Mouse (Mus musculus) kidney, postnatal 0 days (tissue): ENCODE measurements around the gene Malsu1. TPM values are rescaled to one million over a fixed set of nuclear protein-coding genes. Genes with fewer than 3 reads are reported as not detected.

Source experiments
- ATAC-seq: fragments of 200-750 bp; cut with Nextera tagmentation; replicated peaks from 2 replicates; pipeline ENCODE4 v1.8.0; 2017; ENCODE audit warnings: low read depth, moderate number of reproducible peaks, moderate TSS enrichment, moderate library complexity; ENCODE audit not compliant: low FRiP score
- DNase-seq: peaks from one replicate; pipeline ENCODE4 v3.0.0-alpha.2; 2016; ENCODE audit warnings: low spot score
- H3K27ac ChIP-seq: fragments of 300-500 bp; sonication (generic); 2 replicates; pipeline ENCODE4 v1.5.1; 2014; ENCODE audit warnings: mild to moderate bottlenecking
- H3K27me3 ChIP-seq: fragments of 300-500 bp; sonication (generic); 2 replicates; pipeline ENCODE4 v1.6.1; 2014; ENCODE audit warnings: low read length, mixed read lengths; ENCODE audit not compliant: insufficient read depth
- H3K36me3 ChIP-seq: fragments of 300-500 bp; sonication (generic); 2 replicates; pipeline ENCODE4 v1.6.1; 2014; ENCODE audit warnings: low read length, mixed read lengths; ENCODE audit not compliant: insufficient read depth
- H3K4me1 ChIP-seq: fragments of 300-500 bp; sonication (generic); replicated peaks from 2 replicates; pipeline ENCODE4 v1.6.1; 2014; ENCODE audit warnings: antibody characterized with exemption, low read length, mixed read lengths; ENCODE audit not compliant: insufficient read depth
- H3K4me2 ChIP-seq: fragments of 300-500 bp; sonication (generic); 2 replicates; pipeline ENCODE4 v1.6.1; 2014; ENCODE audit warnings: mild to moderate bottlenecking, low read length, moderate library complexity, mixed read lengths
- H3K4me3 ChIP-seq: fragments of 300-500 bp; sonication (generic); replicated peaks from 2 replicates; pipeline ENCODE4 v1.5.1; 2014; ENCODE audit warnings: low read depth, low read length
- H3K9ac ChIP-seq: fragments of 300-500 bp; sonication (generic); 2 replicates; pipeline ENCODE4 v1.6.1; 2014; ENCODE audit warnings: low read depth, low read length
- H3K9me3 ChIP-seq: fragments of 300-500 bp; sonication (generic); replicated peaks from 2 replicates; pipeline ENCODE4 v1.6.1; 2016; ENCODE audit warnings: low read length, inconsistent platforms, mixed read lengths
- CTCF ChIP-seq: IDR thresholded peaks from 2 replicates; pipeline ENCODE4 v1.5.1; 2016; ENCODE audit warnings: antibody characterized with exemption, low read depth, mild to moderate bottlenecking, moderate library complexity
- WGBS: fragments of 180-500 bp; shearing (Covaris S2); extraction: QIAGEN DNeasy Blood & Tissue Kit; methylation state at CpG from one replicate; pipeline ENCODE4 v1.1.7; 2014; 5-methylcytosine and 5-hydroxymethylcytosine counted together
- polyA plus RNA-seq: library from polyadenylated mRNA; unstranded; fragments of >200 nt; fragmentation: Nextera tagmentation; extraction: Ambion mirVana; gene quantifications from 2 replicates; pipeline ENCODE4 v1.2.1, GENCODE M21; 2015

Malsu1 gene
- polyA plus RNA-seq, 1 experiment from 2014 or later, result 123 TPM

DNA sequence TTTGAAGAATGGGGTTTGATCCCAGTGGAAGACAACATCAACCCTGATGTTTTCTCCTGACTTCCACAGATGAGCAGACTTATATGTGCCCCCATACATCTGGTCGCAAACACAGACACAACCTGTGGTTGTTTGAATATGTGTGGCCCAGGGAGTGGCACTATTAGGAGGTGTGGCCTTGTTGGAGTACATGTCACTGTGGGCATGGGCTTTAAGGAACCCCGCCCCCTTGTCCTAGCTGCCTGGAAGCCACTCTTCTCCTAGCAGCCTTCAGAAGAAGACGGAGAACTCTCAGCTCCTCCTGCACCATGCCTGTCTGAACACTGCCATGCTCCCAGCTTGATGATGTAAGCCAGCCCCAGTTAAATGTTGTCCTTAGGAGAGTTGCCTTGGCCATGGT is 46.8 kb downstream of the Malsu1 start:
- Histone ChIP-seq H3K27me3 (no peaks in the 10 kb centered on the region), H3K4me2 (no peak overlapping the region), H3K36me3 (no peaks in the 10 kb centered on the region), H3K9ac (no peak overlapping the region), H3K4me1 (no peaks in the 10 kb centered on the region), H3K4me3 (no peak overlapping the region), H3K9me3 (no peaks in the 10 kb centered on the region), H3K27ac (no peak overlapping the region)
- DNase-seq (no peak), ATAC-seq (no peak)
- no peak for TF ChIP-seq CTCF
- WGBS, result 96% methylated on average over 3 of the region's 3 CpGs

DNA sequence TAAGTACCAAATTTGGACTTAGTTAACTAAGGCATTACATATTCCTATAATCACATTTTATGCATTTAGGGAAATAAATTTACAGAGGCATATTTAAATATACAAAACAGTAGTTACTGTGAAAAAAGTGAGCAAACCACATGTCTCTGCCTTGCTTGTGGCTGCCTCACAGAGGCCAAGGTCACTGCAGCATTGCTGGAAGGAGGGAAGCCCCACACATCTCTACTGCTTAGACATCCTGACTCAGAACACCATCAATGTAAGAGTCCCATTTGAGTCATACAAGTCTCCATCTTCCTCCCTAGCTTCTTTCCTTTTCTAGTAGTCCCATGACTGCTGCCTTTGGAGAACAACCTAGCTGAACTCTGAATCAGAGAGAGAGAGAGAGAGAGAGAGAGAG is 56.7 kb downstream of the Malsu1 start:
- H3K4me2 ChIP-seq, result no peak overlapping the region
- H3K36me3 ChIP-seq, result no peaks in the 10 kb centered on the region
- H3K27me3 ChIP-seq, result no peaks in the 10 kb centered on the region
- no peak overlapping the region for H3K27ac ChIP-seq
- H3K9ac ChIP-seq, result no peak overlapping the region
- no peak for DNase-seq
- H3K4me1 ChIP-seq, result no peaks in the 10 kb centered on the region
- no peak for TF ChIP-seq CTCF
- H3K4me3 ChIP-seq, result no peak overlapping the region
- no peaks in the 10 kb centered on the region for H3K9me3 ChIP-seq
- ATAC-seq, result no peak

DNA sequence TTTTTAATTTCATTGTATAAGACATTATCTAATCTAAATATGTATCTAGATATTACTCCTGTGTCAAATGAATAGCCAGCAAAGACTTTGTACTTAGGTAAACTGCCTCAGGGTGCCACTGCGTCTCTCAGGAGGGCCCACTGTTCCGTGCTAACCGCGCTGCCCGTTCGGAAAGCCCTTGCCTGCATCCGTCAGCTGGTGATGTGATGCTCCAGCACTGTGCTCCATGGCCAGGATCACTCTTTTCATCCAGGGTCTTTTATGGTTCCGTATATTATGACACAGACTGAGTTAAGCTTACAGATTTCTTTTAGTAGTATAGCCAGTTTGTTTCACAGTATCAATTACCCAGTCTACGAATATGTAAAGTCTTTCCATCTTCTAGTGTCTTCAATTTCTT is 58.3 kb downstream of the Malsu1 start:
- no peak overlapping the region for H3K4me3 ChIP-seq
- ATAC-seq, result no peak
- H3K9me3 ChIP-seq, result no peaks in the 10 kb centered on the region
- WGBS, result 87% methylated on average over 9 of the region's 9 CpGs
- no peaks in the 10 kb centered on the region for H3K27me3 ChIP-seq
- no peak for DNase-seq
- no peaks in the 10 kb centered on the region for H3K36me3 ChIP-seq
- H3K27ac ChIP-seq, result no peak overlapping the region
- no peak overlapping the region for H3K9ac ChIP-seq
- no peak for TF ChIP-seq CTCF
- no peaks in the 10 kb centered on the region for H3K4me1 ChIP-seq
- no peak overlapping the region for H3K4me2 ChIP-seq

DNA sequence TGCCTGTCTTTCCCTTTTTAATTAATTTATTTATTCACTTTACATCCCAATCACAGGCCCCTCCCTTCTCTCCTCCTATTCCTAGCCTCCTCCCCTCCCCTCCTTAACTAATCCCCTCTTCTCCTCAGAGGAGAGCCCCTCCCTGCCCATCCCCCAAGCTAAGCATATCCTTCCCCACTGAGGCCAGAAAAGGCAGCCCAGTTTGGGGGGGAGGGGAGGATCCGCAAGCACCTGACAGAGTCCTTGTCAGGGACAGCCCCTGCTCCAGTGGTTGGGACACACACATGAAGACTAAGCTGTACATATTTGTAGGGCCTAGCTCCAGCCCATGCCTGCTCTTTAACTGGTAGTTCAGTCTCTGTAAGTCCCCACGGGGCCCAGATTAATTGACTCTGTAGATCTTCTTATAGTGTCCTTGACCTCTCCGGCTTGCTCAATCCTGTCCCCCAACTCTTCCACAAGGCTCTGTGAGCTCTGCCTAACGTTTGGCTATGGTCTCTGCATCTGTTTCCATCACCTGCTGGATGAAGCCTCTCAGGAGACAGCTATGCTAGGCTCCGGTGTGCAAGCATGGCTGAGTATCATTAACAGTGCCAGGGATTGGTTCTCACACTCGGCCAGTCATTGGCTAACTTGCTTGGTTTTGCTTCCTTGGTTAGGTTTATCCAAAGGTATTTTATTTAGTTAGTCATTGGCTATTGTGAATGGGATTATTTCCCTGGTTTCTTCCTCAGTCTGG is 58.9 kb downstream of the Malsu1 start:
- Histone ChIP-seq H3K4me3 (no peak overlapping the region), H3K27ac (no peak overlapping the region), H3K4me2 (no peak overlapping the region), H3K9ac (no peak overlapping the region), H3K36me3 (no peaks in the 10 kb centered on the region), H3K9me3 (no peaks in the 10 kb centered on the region), H3K4me1 (no peaks in the 10 kb centered on the region), H3K27me3 (no peaks in the 10 kb centered on the region)
- TF ChIP-seq CTCF, result no peak
- ATAC-seq (no peak), DNase-seq (no peak)
- 65% methylated on average over 6 of the region's 6 CpGs for WGBS

Other genes with a start within 250 kb of the Malsu1 start
- 315 and 333 TPM in 2 replicates for gene Tmem176a, start 232.9 kb upstream of the Malsu1 start, polyA plus RNA-seq
- gene Tmem176b, start 232.3 kb upstream of the Malsu1 start, polyA plus RNA-seq, result 669 and 685 TPM in 2 replicates
- 9.9 and 11.0 TPM in 2 replicates for gene Aoc1, start 200.9 kb upstream of the Malsu1 start, polyA plus RNA-seq
- gene 1600015I10Rik, start 143.9 kb upstream of the Malsu1 start, polyA plus RNA-seq, result not detected in 2 replicates
- gene Doxl2, start 98.8 kb upstream of the Malsu1 start, polyA plus RNA-seq, result not detected in 2 replicates
- not detected in 2 replicates for gene Svs1, start 86.9 kb upstream of the Malsu1 start, polyA plus RNA-seq
- gene Gpnmb, start 37.2 kb upstream of the Malsu1 start, polyA plus RNA-seq, result 0.36 and 0.47 TPM in 2 replicates
- gene Igf2bp3, start 141.2 kb downstream of the Malsu1 start, polyA plus RNA-seq, result 20.5 and 20.6 TPM in 2 replicates
- 60.9 and 69.0 TPM in 2 replicates for gene Tra2a, start 190.2 kb downstream of the Malsu1 start, polyA plus RNA-seq
- 15.8 and 16.4 TPM in 2 replicates for gene Ccdc126, start 245.5 kb downstream of the Malsu1 start, polyA plus RNA-seq